Mouse (Mus musculus): ENCODE measurements at regions not wholly inside any gene's neighbourhood (a gene's known extent, or its start where the extent isn't known, plus 50 kb on each side); places are given as distances from the start of the nearest gene placed in this dataset.

GRCm38 (mm10) chr1:71876712-71877401 lies 223.9 kb upstream of the Fn1 start:
- DNase-seq = no peak
- no peaks in the 10 kb centered on the region for H3K27me3 ChIP-seq (ENCODE audit: control insufficient read depth, insufficient read depth, low read length)
- no peak for TF ChIP-seq POLR2A (IDR thresholded peaks at IDR 0.05; ENCODE audit: insufficient read depth, low read depth, low read length)
- no peak for TF ChIP-seq EP300 (IDR thresholded peaks at IDR 0.05; ENCODE audit: insufficient read depth, low read depth, low read length)
- no peak for TF ChIP-seq CTCF (IDR thresholded peaks at IDR 0.05)
- intact Hi-C loops (cut with DNase I) = no loop called here
- H3K79me2 ChIP-seq (replicated peaks; ENCODE audit: control insufficient read depth, insufficient read depth, low read length) = no peaks in the 10 kb centered on the region
- WGBS = 81% methylated on average over 9 of the region's 9 CpGs
- H3K4me3 ChIP-seq = no peak overlapping the region
- H3K27ac ChIP-seq = no peak overlapping the region
- no peaks in the 10 kb centered on the region for H3K36me3 ChIP-seq (ENCODE audit: control insufficient read depth, insufficient read depth, low read length)
- no peaks in the 10 kb centered on the region for H3K4me1 ChIP-seq (ENCODE audit: control insufficient read depth, insufficient read depth, low read length)
- no peak overlapping the region for H3K9ac ChIP-seq (ENCODE audit: low read depth, low read length)

- H3K79me2 ChIP-seq (replicated peaks; ENCODE audit: control insufficient read depth, insufficient read depth, low read length) = no peaks in the 10 kb centered on the region
- WGBS = 93% methylated on average over 2 of the region's 2 CpGs
- intact Hi-C loops (cut with DNase I) = no loop called here
These were observed 221.0 kb upstream of the Fn1 start for GRCm38 (mm10) chr1:71874037-71874436.

GRCm38 (mm10) chr1:71865670-71866069 lies 212.7 kb upstream of the Fn1 start:
- H3K27me3 ChIP-seq (ENCODE audit: control insufficient read depth, insufficient read depth, low read length) = no peaks in the 10 kb centered on the region
- H3K4me3 ChIP-seq = no peak overlapping the region
- no peaks in the 10 kb centered on the region for H3K4me1 ChIP-seq (ENCODE audit: control insufficient read depth, insufficient read depth, low read length)
- intact Hi-C loops (cut with DNase I) = no loop called here
- TF ChIP-seq EP300 (IDR thresholded peaks at IDR 0.05; ENCODE audit: insufficient read depth, low read depth, low read length) (no peak), CTCF (IDR thresholded peaks at IDR 0.05) (no peak), POLR2A (IDR thresholded peaks at IDR 0.05; ENCODE audit: insufficient read depth, low read depth, low read length) (no peak)
- H3K27ac ChIP-seq = no peak overlapping the region
- WGBS = 50% methylated on average over 4 of the region's 4 CpGs
- no peaks in the 10 kb centered on the region for H3K79me2 ChIP-seq (replicated peaks; ENCODE audit: control insufficient read depth, insufficient read depth, low read length)
- no peak for DNase-seq
- no peaks in the 10 kb centered on the region for H3K36me3 ChIP-seq (ENCODE audit: control insufficient read depth, insufficient read depth, low read length)
- no peak overlapping the region for H3K9ac ChIP-seq (ENCODE audit: low read depth, low read length)

More at GRCm38 (mm10) chr1:71874037-71874436, 221.0 kb upstream of the Fn1 start:
- Histone ChIP-seq H3K27ac (no peak overlapping the region), H3K9ac (ENCODE audit: low read depth, low read length) (no peak overlapping the region), H3K4me1 (ENCODE audit: control insufficient read depth, insufficient read depth, low read length) (no peaks in the 10 kb centered on the region), H3K27me3 (ENCODE audit: control insufficient read depth, insufficient read depth, low read length) (no peaks in the 10 kb centered on the region), H3K4me3 (no peak overlapping the region), H3K36me3 (ENCODE audit: control insufficient read depth, insufficient read depth, low read length) (no peaks in the 10 kb centered on the region)
- DNase-seq = no peak
- TF ChIP-seq EP300 (IDR thresholded peaks at IDR 0.05; ENCODE audit: insufficient read depth, low read depth, low read length) = no peak

GRCm38 (mm10) chr1:71864749-71865148 lies 211.7 kb upstream of the Fn1 start:
- Histone ChIP-seq H3K27me3 (ENCODE audit: control insufficient read depth, insufficient read depth, low read length) (no peaks in the 10 kb centered on the region), H3K27ac (no peak overlapping the region), H3K36me3 (ENCODE audit: control insufficient read depth, insufficient read depth, low read length) (no peaks in the 10 kb centered on the region), H3K4me3 (no peak overlapping the region), H3K4me1 (ENCODE audit: control insufficient read depth, insufficient read depth, low read length) (no peaks in the 10 kb centered on the region), H3K79me2 (replicated peaks; ENCODE audit: control insufficient read depth, insufficient read depth, low read length) (no peaks in the 10 kb centered on the region), H3K9ac (ENCODE audit: low read depth, low read length) (no peak overlapping the region)
- WGBS = 36% methylated on average over 9 of the region's 9 CpGs
- DNase-seq = peak in 1 of 2 experiments; percentile 15
- TF ChIP-seq CTCF (IDR thresholded peaks at IDR 0.05) (no peak), POLR2A (IDR thresholded peaks at IDR 0.05; ENCODE audit: insufficient read depth, low read depth, low read length) (no peak), EP300 (IDR thresholded peaks at IDR 0.05; ENCODE audit: insufficient read depth, low read depth, low read length) (no peak)
- intact Hi-C loops (cut with DNase I) = no loop called here

GRCm38 (mm10) chr1:71853212-71853611 lies 200.2 kb upstream of the Fn1 start:
- WGBS = 94% methylated on average over 2 of the region's 2 CpGs
- H3K27me3 ChIP-seq (ENCODE audit: control insufficient read depth, insufficient read depth, low read length) = peaks cover 1% of the 10 kb centered on the region; the same call in 1 of the 2 replicates
- no peak overlapping the region for H3K9ac ChIP-seq (ENCODE audit: low read depth, low read length)
- H3K36me3 ChIP-seq (ENCODE audit: control insufficient read depth, insufficient read depth, low read length) = no peaks in the 10 kb centered on the region
- no peaks in the 10 kb centered on the region for H3K4me1 ChIP-seq (ENCODE audit: control insufficient read depth, insufficient read depth, low read length)
- intact Hi-C loops (cut with DNase I) = no loop called here
- H3K4me3 ChIP-seq = no peak overlapping the region
- DNase-seq = no peak
- H3K79me2 ChIP-seq (replicated peaks; ENCODE audit: control insufficient read depth, insufficient read depth, low read length) = no peaks in the 10 kb centered on the region
- H3K27ac ChIP-seq = no peak overlapping the region
- TF ChIP-seq POLR2A (IDR thresholded peaks at IDR 0.05; ENCODE audit: insufficient read depth, low read depth, low read length) (no peak), CTCF (IDR thresholded peaks at IDR 0.05) (no peak), EP300 (IDR thresholded peaks at IDR 0.05; ENCODE audit: insufficient read depth, low read depth, low read length) (no peak)

GRCm38 (mm10) chr1:71851268-71851667 lies 198.3 kb upstream of the Fn1 start:
- H3K27ac ChIP-seq = no peak overlapping the region
- H3K4me1 ChIP-seq (ENCODE audit: control insufficient read depth, insufficient read depth, low read length) = no peaks in the 10 kb centered on the region
- no peak overlapping the region for H3K4me3 ChIP-seq
- no peaks in the 10 kb centered on the region for H3K36me3 ChIP-seq (ENCODE audit: control insufficient read depth, insufficient read depth, low read length)
- intact Hi-C loops (cut with DNase I) = no loop called here
- H3K9ac ChIP-seq (ENCODE audit: low read depth, low read length) = no peak overlapping the region
- no peaks in the 10 kb centered on the region for H3K79me2 ChIP-seq (replicated peaks; ENCODE audit: control insufficient read depth, insufficient read depth, low read length)
- peaks cover 1% of the 10 kb centered on the region; the same call in 1 of the 2 replicates for H3K27me3 ChIP-seq (ENCODE audit: control insufficient read depth, insufficient read depth, low read length)
- no peak for DNase-seq
- WGBS = 73% methylated on average over 8 of the region's 8 CpGs
- TF ChIP-seq EP300 (IDR thresholded peaks at IDR 0.05; ENCODE audit: insufficient read depth, low read depth, low read length) = no peak
- no peak for TF ChIP-seq CTCF (IDR thresholded peaks at IDR 0.05)
- TF ChIP-seq POLR2A (IDR thresholded peaks at IDR 0.05; ENCODE audit: insufficient read depth, low read depth, low read length) = no peak
